Mouse (Mus musculus) stomach, embryonic 16.5 days (tissue): ENCODE results near the gene Kcnk15. TPM values are rescaled to one million over a fixed set of nuclear protein-coding genes. Genes with fewer than 3 reads are reported as not detected.

ENCODE experiments used
- ATAC-seq: fragments of 200-750 bp; cut with Nextera tagmentation; 2 replicates; pipeline ENCODE4 v1.8.0; 2017; ENCODE audit warnings: moderate number of reproducible peaks, moderate TSS enrichment; ENCODE audit not compliant: insufficient read depth, low FRiP score
- H3K27ac ChIP-seq: fragments of 300-500 bp; sonication (generic); 2 replicates; pipeline ENCODE4 v1.5.1; 2014; ENCODE audit warnings: low read length
- H3K27me3 ChIP-seq: fragments of 300-500 bp; sonication (generic); 2 replicates; pipeline ENCODE4 v1.6.1; 2014; ENCODE audit warnings: low read length, control low read depth, mixed read lengths; ENCODE audit not compliant: control insufficient read depth, insufficient read depth
- H3K36me3 ChIP-seq: fragments of 300-500 bp; sonication (generic); 2 replicates; pipeline ENCODE4 v1.6.1; 2014; ENCODE audit warnings: low read length; ENCODE audit not compliant: control insufficient read depth, insufficient read depth
- H3K4me1 ChIP-seq: fragments of 300-500 bp; sonication (generic); 2 replicates; pipeline ENCODE4 v1.6.1; 2014; ENCODE audit warnings: low read length, control low read depth, mixed read lengths; ENCODE audit not compliant: control insufficient read depth, insufficient read depth
- H3K4me2 ChIP-seq: fragments of 300-500 bp; sonication (generic); 2 replicates; pipeline ENCODE4 v1.6.1; 2014; ENCODE audit warnings: low read depth, low read length, mixed read lengths
- H3K4me3 ChIP-seq: fragments of 300-500 bp; sonication (generic); replicated peaks from 2 replicates; pipeline ENCODE4 v1.5.1; 2014; ENCODE audit warnings: mild to moderate bottlenecking, low read length
- H3K9ac ChIP-seq: fragments of 300-500 bp; sonication (generic); 2 replicates; pipeline ENCODE4 v1.6.1; 2014; ENCODE audit warnings: low read length
- H3K9me3 ChIP-seq: fragments of 300-500 bp; sonication (generic); replicated peaks from 2 replicates; pipeline ENCODE4 v1.6.1; 2016; ENCODE audit warnings: low read length, control low read depth; ENCODE audit not compliant: control insufficient read depth
- WGBS: fragments of 180-500 bp; shearing (Covaris S2); extraction: QIAGEN DNeasy Blood & Tissue Kit; methylation state at CpG from one replicate; pipeline ENCODE4 v1.1.7; 2014; 5-methylcytosine and 5-hydroxymethylcytosine counted together
- polyA plus RNA-seq: library from polyadenylated mRNA; unstranded; fragments of >200 nt; fragmentation: Nextera tagmentation; extraction: Ambion mirVana; gene quantifications from 2 replicates; pipeline ENCODE4 v1.2.1, GENCODE M21; 2015

The Kcnk15 gene
- polyA plus RNA-seq = not detected in 2 replicates

DNA sequence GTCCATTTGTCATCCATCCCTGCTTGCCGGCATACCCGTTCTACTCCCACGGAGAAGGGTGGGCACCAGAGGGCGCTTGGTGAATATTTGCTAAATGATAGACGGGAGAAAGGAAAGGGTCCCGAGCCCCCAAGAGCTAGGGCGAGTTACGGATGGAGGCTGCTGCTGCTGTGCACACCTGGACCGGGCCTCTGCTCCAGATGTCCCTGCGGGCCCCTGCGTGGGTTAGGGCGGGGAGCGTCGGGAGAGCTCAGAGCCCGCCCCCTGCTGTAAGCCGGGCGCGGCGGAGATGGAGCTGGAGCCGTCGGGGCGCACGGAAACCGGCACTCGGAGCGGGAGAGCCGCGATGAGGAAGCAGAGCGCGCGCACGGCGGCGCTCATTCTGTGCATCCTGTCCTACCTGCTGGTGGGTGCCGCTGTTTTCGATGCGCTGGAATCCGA is at the start of gene Kcnk15:
Gene Kcnk15 (plus strand): TSS at position 191 of the 441 bp plus-strand sequence.
- H3K27ac ChIP-seq = no peak within 1 kb of the TSS
- H3K36me3 ChIP-seq = no peaks in the 10 kb centered on the region
- H3K4me1 ChIP-seq = peaks cover 4% of the 10 kb centered on the region; the same call in 1 of the 2 replicates
- no peaks in the 10 kb centered on the region for H3K9me3 ChIP-seq
- H3K4me3 ChIP-seq = peak within 1 kb of the TSS; percentile 27
- WGBS = under 1% methylated on average over 38 of the region's 38 CpGs
- peaks cover 66% of the 10 kb centered on the region for H3K27me3 ChIP-seq
- no peak within 1 kb of the TSS for H3K9ac ChIP-seq
- H3K4me2 ChIP-seq = peak within 1 kb of the TSS; percentile 38
- no peak for ATAC-seq

DNA sequence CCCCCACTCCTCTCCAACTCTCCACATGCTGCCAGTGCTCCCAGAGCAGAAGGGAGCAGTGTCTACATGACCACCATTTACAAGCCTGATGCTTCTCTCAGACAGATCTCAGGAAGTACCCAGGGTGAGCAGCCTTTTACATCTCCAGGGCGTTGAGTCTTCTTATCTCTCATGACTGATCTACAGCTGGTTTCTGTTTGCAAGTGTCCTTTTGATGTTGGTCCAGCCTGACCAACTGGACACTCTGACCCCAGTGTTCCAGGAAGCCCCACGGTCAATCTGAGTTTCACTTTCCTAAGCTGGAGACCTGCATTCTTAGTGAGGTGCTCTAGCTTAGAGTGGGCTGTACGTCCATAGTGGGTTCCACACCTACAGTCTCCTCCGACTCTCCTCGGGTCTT is 49.6 kb upstream of the Kcnk15 start:
- no peak overlapping the region for H3K27ac ChIP-seq
- H3K36me3 ChIP-seq = no peaks in the 10 kb centered on the region
- no peak overlapping the region for H3K4me3 ChIP-seq
- no peak for ATAC-seq
- no peak overlapping the region for H3K4me2 ChIP-seq
- H3K9me3 ChIP-seq = no peaks in the 10 kb centered on the region
- H3K4me1 ChIP-seq = no peaks in the 10 kb centered on the region
- H3K27me3 ChIP-seq = no peaks in the 10 kb centered on the region
- H3K9ac ChIP-seq = no peak overlapping the region
- 61% methylated on average over 5 of the region's 5 CpGs for WGBS

DNA sequence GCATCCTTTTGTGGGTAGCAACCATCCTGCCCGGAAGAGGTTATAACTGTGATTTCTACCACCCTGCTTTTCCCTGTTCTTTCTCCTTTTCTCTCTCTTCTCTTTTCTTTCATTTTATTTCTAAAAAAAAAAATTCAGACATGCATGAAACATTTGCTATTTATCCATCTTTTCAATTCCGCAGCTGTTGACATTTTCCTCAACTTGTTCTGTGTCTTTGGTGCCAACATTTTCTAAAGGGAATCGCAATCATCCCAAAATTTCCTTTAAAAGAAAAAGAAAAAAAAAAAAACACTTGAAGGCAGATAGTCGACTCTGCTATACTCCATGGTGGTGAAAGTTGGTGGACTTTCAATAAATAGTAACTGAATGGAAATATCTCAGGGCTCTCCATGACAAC is 44.3 kb upstream of the Kcnk15 start:
- Histone ChIP-seq H3K9me3 (no peaks in the 10 kb centered on the region), H3K36me3 (no peaks in the 10 kb centered on the region), H3K4me1 (no peaks in the 10 kb centered on the region), H3K4me2 (no peak overlapping the region), H3K27ac (no peak overlapping the region), H3K9ac (no peak overlapping the region), H3K4me3 (no peak overlapping the region), H3K27me3 (no peaks in the 10 kb centered on the region)
- no peak for ATAC-seq
- 83% methylated on average over 4 of the region's 4 CpGs for WGBS

DNA sequence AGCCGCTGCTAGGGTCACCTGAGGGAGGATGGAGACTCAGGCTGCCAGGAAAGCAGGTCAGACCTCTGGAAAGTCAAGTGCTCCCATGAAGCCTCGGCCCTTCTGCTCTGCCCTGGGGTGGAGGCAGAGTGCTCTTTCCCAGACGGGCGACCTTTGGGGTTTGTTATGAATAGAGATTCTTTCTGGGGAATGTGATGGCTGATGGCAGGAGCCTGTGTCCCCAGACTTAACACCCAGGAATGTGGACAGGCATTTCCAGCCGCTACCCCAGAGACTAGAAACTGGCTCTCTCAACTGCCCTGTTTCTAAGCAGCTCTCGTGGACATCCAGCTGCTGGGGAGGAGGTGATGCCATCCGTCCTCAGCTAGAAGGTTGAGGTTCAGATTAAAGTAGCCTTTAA is 43.7 kb upstream of the Kcnk15 start:
- no peak overlapping the region for H3K9ac ChIP-seq
- H3K9me3 ChIP-seq = no peaks in the 10 kb centered on the region
- no peak overlapping the region for H3K27ac ChIP-seq
- no peaks in the 10 kb centered on the region for H3K27me3 ChIP-seq
- H3K4me1 ChIP-seq = no peaks in the 10 kb centered on the region
- WGBS = 40% methylated on average over 7 of the region's 7 CpGs
- H3K36me3 ChIP-seq = no peaks in the 10 kb centered on the region
- no peak overlapping the region for H3K4me3 ChIP-seq
- no peak for ATAC-seq
- no peak overlapping the region for H3K4me2 ChIP-seq

DNA sequence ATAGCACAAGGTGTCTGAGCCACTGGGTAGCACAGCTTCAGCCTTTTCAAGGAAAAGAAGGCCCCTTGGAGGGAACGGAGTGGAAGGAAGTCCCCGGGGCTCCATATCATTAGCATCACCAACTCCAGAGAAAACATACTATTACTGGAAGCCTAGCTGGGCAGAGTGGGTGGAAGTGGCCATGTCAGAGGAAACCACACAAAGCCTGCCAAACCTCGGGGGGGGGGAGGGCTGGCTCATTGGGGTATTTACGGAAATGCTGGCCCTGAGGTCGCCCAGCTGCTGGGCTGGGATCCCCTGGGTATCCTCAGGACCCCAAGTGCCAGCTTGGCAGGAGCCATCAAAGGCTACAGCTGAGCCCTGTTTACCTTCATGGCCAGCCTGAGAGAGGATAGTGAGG is 40.4 kb upstream of the Kcnk15 start:
- Histone ChIP-seq H3K27me3 (no peaks in the 10 kb centered on the region), H3K4me1 (no peaks in the 10 kb centered on the region), H3K4me2 (no peak overlapping the region), H3K27ac (no peak overlapping the region), H3K4me3 (no peak overlapping the region), H3K9me3 (no peaks in the 10 kb centered on the region), H3K9ac (no peak overlapping the region), H3K36me3 (no peaks in the 10 kb centered on the region)
- 60% methylated on average over 5 of the region's 5 CpGs for WGBS
- no peak for ATAC-seq

DNA sequence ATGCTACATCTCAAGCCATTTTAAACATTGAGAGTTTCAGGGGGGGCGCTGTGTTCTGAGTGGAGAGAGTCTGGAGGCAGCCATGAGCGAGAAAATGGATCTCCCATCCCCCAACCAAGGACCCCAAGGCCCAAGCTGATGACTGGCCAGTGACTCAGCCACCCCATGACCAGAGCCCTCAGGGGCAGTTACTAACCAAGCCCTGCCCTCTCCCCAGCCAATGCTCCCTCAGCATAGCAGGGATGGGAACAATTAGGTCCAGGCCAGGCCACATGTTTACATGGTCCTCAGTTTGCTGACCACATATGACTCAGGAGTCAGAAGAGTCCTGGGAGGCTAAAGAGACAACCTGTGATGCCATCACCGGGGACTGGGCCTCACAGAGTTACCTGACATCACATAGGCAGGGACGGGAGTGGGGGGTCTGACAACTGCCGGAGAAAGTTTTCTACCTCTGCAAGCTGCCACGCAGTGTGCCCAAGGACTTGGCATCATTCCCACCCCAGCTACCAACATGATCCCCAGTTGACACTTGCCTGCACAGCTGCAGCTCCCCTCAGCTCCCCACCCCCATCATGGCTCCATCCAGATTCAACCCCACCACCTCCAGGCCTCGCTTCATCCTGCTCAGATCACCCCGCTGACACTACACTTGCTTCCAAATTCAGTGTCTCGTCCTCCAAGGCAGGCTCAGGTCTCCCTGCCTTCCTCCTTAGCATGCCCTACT is 38.5 kb upstream of the Kcnk15 start:
- Histone ChIP-seq H3K36me3 (no peaks in the 10 kb centered on the region), H3K27ac (no peak overlapping the region), H3K4me2 (no peak overlapping the region), H3K9ac (no peak overlapping the region), H3K4me1 (no peaks in the 10 kb centered on the region), H3K9me3 (no peaks in the 10 kb centered on the region), H3K27me3 (no peaks in the 10 kb centered on the region), H3K4me3 (no peak overlapping the region)
- no peak for ATAC-seq
- 80% methylated on average over 9 of the region's 9 CpGs for WGBS

DNA sequence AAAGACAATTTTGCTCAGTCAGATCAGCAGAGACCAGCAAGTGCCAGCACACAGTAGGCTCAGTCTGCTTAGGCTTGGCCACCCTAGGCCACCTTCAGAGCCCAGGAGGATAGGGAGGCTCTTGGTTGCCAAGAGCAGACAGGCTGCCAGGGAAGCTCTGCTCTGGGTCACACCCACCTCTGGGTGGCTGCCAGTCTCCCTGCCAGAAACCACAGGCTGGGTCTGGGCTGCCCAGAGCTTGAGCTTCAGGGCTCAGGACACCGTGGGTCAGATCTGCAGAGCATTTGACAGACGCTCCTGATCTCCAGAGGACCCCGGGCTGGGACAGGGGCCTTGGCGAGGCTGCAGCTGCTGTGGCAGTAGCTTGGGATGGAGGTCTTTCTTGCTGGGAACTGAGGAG is 32.8 kb upstream of the Kcnk15 start, which contains the start of gene Ccn5:
Gene Ccn5 (plus strand): TSS at position 255 of the 400 bp plus-strand sequence.
- no peak within 1 kb of the TSS for H3K9ac ChIP-seq
- no peaks in the 10 kb centered on the region for H3K9me3 ChIP-seq
- H3K4me2 ChIP-seq = no peak within 1 kb of the TSS
- 62% methylated on average over 4 of the region's 4 CpGs for WGBS
- H3K4me3 ChIP-seq = no peak within 1 kb of the TSS
- ATAC-seq = no peak
- H3K4me1 ChIP-seq = no peaks in the 10 kb centered on the region
- no peak within 1 kb of the TSS for H3K27ac ChIP-seq
- H3K27me3 ChIP-seq = no peaks in the 10 kb centered on the region
- H3K36me3 ChIP-seq = no peaks in the 10 kb centered on the region

DNA sequence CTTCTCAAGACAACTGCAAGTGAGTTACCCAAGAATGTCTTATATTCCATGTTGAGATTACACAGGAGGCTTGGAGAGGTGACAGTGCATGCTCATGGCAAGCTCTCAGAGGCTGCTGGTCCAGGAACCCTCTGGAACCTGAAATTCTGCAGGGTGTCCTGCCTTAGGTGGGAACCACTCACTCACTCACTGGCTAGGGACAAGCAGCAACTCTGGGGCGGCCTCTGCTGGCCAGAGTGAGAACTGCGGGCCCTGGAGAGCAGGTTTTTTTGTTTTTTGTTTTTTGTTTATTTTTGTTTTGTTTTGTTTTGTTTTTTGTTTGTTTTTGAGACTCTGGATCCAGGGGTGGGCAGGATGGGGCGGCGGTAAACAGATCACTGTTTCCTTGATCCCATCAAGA is 30.2 kb upstream of the Kcnk15 start:
- H3K9ac ChIP-seq = peak overlapping the region; percentile 39; the same call in 1 of the 2 replicates
- ATAC-seq = no peak
- WGBS = 3% methylated on average over 4 of the region's 4 CpGs
- peak overlapping the region; percentile 11; the same call in 1 of the 2 replicates for H3K4me3 ChIP-seq
- no peak overlapping the region for H3K27ac ChIP-seq
- H3K4me1 ChIP-seq = no peaks in the 10 kb centered on the region
- H3K9me3 ChIP-seq = no peaks in the 10 kb centered on the region
- peak overlapping the region; percentile 41 for H3K4me2 ChIP-seq
- no peaks in the 10 kb centered on the region for H3K36me3 ChIP-seq
- H3K27me3 ChIP-seq = no peaks in the 10 kb centered on the region

DNA sequence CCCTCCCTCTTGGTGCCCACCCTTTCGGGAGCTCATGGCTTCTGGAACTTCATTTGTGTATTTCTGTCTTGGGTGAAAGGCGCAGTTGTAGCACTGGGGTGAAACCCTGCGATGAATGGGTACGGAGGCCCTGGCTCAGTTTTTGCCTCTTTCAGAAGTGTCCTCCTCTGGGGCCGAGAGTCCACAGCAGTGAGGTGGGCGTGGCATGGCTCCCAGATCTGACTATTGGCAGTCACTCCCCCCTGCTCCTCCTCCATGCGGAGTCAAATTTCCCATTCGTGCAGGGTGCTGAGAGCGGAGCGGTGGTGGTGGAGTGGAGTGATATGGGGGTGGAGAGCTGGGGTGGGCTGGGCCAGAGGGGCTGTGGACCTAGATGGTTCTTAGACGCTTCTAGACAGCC is 29.7 kb upstream of the Kcnk15 start:
- H3K4me3 ChIP-seq = peak overlapping the region; percentile 11; the same call in 1 of the 2 replicates
- H3K27me3 ChIP-seq = no peaks in the 10 kb centered on the region
- 16% methylated on average over 11 of the region's 11 CpGs for WGBS
- peak overlapping the region; percentile 41 for H3K4me2 ChIP-seq
- H3K36me3 ChIP-seq = no peaks in the 10 kb centered on the region
- H3K9me3 ChIP-seq = no peaks in the 10 kb centered on the region
- H3K9ac ChIP-seq = peak overlapping the region; percentile 39; the same call in 1 of the 2 replicates
- H3K4me1 ChIP-seq = no peaks in the 10 kb centered on the region
- no peak for ATAC-seq
- H3K27ac ChIP-seq = no peak overlapping the region
